Mouse (Mus musculus) CD4-positive, CD25-positive, alpha-beta regulatory T cell, adult 2 months (primary cell): ENCODE data around the gene Zfp287.

Experiments used
- DNase-seq: peaks from one replicate; pipeline ENCODE4 v3.0.0-alpha.2; 2012; ENCODE audit warnings: low read depth, low spot score

Gene Zfp287

GRCm38 (mm10) chr11:62701218-62701617, 30.5 kb downstream of the Zfp287 start:
- no peak for DNase-seq

DNA sequence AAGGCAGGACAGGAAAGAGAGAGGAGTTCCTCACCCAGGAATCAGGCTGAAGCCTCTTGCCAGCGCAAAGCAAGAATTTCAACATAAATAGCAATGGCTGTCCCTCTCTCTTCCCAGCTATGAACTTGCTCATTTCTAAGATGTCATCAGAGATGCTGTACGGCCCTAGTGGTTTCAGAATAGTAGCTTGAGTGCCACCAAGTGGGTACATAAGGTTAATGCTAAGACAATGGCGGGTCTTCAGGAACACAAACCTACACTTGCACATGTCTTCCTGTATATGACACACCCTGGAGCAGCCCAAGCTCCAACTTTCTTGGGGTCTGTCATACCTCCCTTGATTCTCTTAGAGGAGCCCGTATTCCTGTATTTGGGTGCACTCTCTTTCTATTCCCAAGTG, 32.0 kb downstream of the Zfp287 start:
- DNase-seq = peak; percentile 49

GRCm38 (mm10) chr11:62695126-62695525, 36.6 kb downstream of the Zfp287 start:
- DNase-seq = no peak

DNA sequence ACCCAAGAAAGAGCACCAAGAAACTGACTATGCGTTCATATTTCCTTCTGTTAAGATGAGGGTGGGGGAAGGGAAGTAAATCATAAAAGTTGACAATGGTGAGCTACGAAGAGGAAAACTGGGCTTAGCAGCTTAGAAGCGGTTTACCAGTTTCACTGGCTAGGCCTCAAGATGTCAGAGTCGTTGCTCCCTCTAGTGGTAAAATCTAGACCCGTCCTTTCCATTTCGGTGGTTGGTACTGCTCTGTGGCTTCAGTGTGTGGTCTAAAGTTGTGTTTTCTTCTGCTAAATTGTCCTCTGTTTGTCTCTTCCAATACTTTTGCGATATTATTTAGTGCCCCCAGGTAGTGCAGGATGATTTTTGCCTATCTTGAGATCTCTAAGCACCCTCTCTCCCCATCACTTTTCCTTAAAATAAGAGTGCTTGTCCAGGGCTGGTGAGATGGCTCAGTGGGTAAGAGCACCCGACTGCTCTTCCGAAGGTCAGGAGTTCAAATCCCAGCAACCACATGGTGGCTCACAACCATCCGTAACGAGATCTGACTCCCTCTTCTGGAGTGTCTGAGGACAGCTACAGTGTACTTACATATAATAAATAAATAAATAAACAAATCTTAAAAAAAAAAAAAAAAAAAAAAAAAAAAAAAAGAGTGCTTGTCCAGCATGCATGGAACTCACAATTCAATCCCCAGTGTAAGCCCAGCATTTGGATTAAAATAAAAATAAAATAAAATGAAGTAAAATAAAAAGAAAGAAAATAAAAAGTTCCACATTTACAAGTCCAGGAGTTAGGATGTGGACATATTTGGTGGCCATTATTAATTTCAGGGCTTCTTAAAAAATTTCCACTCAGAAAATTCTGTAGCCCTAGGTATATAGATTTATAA, 38.2 kb downstream of the Zfp287 start:
- DNase-seq = peak; percentile 88

- DNase-seq = no peak
Observed at GRCm38 (mm10) chr11:62691592-62691991, 40.1 kb downstream of the Zfp287 start.

DNA sequence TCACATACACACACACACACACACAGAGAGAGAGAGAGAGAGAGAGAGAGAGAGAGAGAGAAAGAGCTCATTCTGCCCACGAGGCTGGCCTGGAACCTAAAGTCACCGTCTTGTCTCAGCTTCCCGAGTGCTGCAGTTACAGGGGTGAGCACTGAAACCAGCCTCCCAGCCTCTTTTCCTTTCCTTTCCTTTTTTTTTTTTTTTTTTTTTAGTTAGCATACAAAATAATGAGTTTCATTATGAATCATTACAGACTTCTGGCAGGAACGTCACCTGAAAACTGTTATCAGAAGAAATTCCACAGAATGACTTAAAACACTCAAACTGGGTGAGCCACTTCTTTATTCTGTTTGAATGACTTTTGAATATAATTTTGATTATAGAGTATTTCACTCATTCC, 51.8 kb downstream of the Zfp287 start:
- no peak for DNase-seq

GRCm38 (mm10) chr11:62678778-62679354, 52.8 kb downstream of the Zfp287 start:
- DNase-seq = peak; percentile 60

- no peak for DNase-seq
Observed at GRCm38 (mm10) chr11:62676290-62676596, 55.5 kb downstream of the Zfp287 start.

GRCm38 (mm10) chr11:62675480-62676289, 56.0 kb downstream of the Zfp287 start:
- DNase-seq = peak; percentile 81

DNA sequence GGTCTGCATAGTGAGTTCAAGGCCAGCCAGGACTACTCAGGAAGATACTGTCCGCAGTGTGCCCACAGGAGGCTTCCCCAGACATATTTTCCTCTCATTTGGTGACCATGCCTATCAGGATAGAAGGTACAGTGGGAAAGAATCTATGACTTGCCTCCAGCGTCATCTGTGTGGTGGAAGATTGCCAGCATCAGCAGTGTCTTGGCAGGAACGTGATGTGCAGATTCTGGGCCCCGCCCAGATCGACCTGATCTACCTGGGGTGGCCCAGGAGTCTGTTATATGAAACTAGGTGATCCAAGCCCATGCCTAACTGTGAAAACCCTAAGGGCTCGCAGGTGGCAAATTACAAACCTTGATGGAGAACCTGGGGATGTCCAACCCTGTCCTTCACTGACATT, 61.7 kb downstream of the Zfp287 start:
- DNase-seq = no peak

DNA sequence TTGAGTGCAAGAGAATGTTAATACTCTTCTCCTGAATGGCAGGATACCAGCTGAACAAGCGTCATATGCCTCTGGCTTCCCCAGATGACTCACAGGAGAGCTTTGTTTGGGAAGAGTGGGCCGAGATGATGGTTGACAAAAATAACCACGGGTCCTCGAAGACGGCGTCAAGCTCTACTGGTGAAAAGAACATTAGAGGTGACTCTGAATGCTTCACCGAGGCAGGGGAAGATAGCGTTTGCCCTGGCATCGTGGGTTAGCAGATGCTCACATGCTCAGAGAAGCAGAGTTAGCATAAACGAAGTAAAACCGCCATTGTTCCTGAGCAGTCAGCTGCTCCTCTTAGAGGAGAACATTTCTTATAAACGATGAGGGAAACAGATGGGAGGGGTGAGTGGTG, 62.2 kb downstream of the Zfp287 start:
- DNase-seq = no peak

GRCm38 (mm10) chr11:62668986-62669385, 62.7 kb downstream of the Zfp287 start:
- no peak for DNase-seq

GRCm38 (mm10) chr11:62664250-62664649, 67.5 kb downstream of the Zfp287 start:
- no peak for DNase-seq

DNA sequence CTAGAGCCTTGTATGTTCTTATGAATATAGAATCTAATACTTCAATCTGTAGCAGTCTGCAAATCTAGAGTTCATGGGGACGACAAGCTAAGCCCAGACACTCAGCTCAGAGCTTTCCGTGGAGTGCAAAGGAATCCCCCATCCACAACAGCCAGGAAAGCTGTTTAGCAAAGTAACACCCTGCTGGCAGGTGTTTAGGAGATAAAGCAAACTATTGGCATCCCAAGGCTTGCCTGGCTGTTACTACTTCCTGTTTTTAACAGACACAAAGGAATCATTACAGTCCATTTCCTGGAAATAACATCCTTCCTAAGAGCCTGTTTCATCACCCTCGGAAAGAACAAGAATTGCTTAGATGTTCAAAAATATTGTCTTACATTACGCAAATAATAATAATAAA, 70.8 kb downstream of the Zfp287 start:
- no peak for DNase-seq

- no peak for DNase-seq
Observed at GRCm38 (mm10) chr11:62652080-62652479, 79.6 kb downstream of the Zfp287 start.

GRCm38 (mm10) chr11:62651563-62651962, 80.1 kb downstream of the Zfp287 start:
- no peak for DNase-seq
